In genomic region chr4:51594044-51594443, GRCm38 (mm10) we compare ENCODE assay signal across 16 mouse cellular contexts.
"Had no signal": no experiment of that assay in that cellular context is flagged by ENCODE, and none has a peak within 500 bp of the region (broad histone marks: within the 10 kb centered on the region; RNA-seq: fewer than 3 reads in every experiment).

No protein-coding gene starts in this region.

- H3K4me3 ChIP-seq: layer of hippocampus, adult 2 months; left cerebral cortex, adult 2 months; liver, embryonic 13.5 days; neural tube, embryonic 12.5 days; neural tube, embryonic 15.5 days had no signal

- H3K36me3 ChIP-seq: liver, embryonic 13.5 days; neural tube, embryonic 12.5 days; neural tube, embryonic 15.5 days had no signal

- H3K9me3 ChIP-seq: liver, embryonic 13.5 days; neural tube, embryonic 12.5 days; neural tube, embryonic 15.5 days had no signal

- DNase-seq: kidney, adult 9 months; kidney, postnatal 25 days; layer of hippocampus, adult 9-11 months; layer of hippocampus, postnatal 36 days; liver, embryonic 13.5 days; lung, adult 2 months; lung, postnatal 14 days; lung, postnatal 4 days; midbrain, embryonic 14.5 days; thymus, adult 18-20 months; thymus, postnatal 36 days had no signal

- H3K4me1 ChIP-seq: liver, embryonic 13.5 days; neural tube, embryonic 12.5 days; neural tube, embryonic 15.5 days had no signal

- H3K27me3 ChIP-seq: liver, embryonic 13.5 days; neural tube, embryonic 12.5 days; neural tube, embryonic 15.5 days had no signal

- H3K27ac ChIP-seq: kidney, postnatal 0 days; layer of hippocampus, adult 2 months; left cerebral cortex, adult 2 months; liver, embryonic 13.5 days; neural tube, embryonic 12.5 days; neural tube, embryonic 15.5 days had no signal
